Mouse (Mus musculus): ENCODE data around the gene Gm16181.
A peak's percentile ranks its signal among the peaks of the same experiment; 100 is the strongest.

Gene Gm16181

GRCm38 (mm10) chr17:35250348-35251120 is 29.9 kb downstream of the Gm16181 start:
- DNase-seq (ENCODE audit: low read depth), result no peak

GRCm38 (mm10) chr17:35251162-35251719 is 30.6 kb downstream of the Gm16181 start:
- DNase-seq (ENCODE audit: low read depth), result no peak

GRCm38 (mm10) chr17:35251981-35252380 is 31.3 kb downstream of the Gm16181 start:
- no peak for DNase-seq (ENCODE audit: low read depth)

GRCm38 (mm10) chr17:35252619-35253292 is 32.1 kb downstream of the Gm16181 start:
- no peak for DNase-seq (ENCODE audit: low read depth)

GRCm38 (mm10) chr17:35253293-35254093 is 32.9 kb downstream of the Gm16181 start:
- DNase-seq (ENCODE audit: low read depth), result no peak

GRCm38 (mm10) chr17:35254241-35255098 is 33.8 kb downstream of the Gm16181 start:
- peak; percentile 79 for DNase-seq (ENCODE audit: low read depth)

- DNase-seq (ENCODE audit: low read depth), result no peak
Measured at GRCm38 (mm10) chr17:35255301-35255700, 34.7 kb downstream of the Gm16181 start.

- DNase-seq (ENCODE audit: low read depth), result no peak
Measured at GRCm38 (mm10) chr17:35255704-35256103, 35.1 kb downstream of the Gm16181 start.

- DNase-seq (ENCODE audit: low read depth), result peak; percentile 59
Measured at GRCm38 (mm10) chr17:35257378-35257777, 36.7 kb downstream of the Gm16181 start.

GRCm38 (mm10) chr17:35257824-35258491 is 37.3 kb downstream of the Gm16181 start:
- peak; percentile 99 for DNase-seq (ENCODE audit: low read depth)

- DNase-seq (ENCODE audit: low read depth), result peak; percentile 98
Measured at GRCm38 (mm10) chr17:35258492-35259478, 38.2 kb downstream of the Gm16181 start.

- DNase-seq (ENCODE audit: low read depth), result no peak
Measured at GRCm38 (mm10) chr17:35259621-35260020, 39.0 kb downstream of the Gm16181 start.

- no peak for DNase-seq (ENCODE audit: low read depth)
Measured at GRCm38 (mm10) chr17:35261651-35262050, 41.0 kb downstream of the Gm16181 start.

- DNase-seq (ENCODE audit: low read depth), result peak; percentile 99
Measured at GRCm38 (mm10) chr17:35262664-35263522, 42.3 kb downstream of the Gm16181 start, which contains the start of gene H2-D1. Gene H2-D1 (plus strand): TSS chr17:35262730.

GRCm38 (mm10) chr17:35263523-35263883 is 42.9 kb downstream of the Gm16181 start:
- DNase-seq (ENCODE audit: low read depth), result peak; percentile 52

GRCm38 (mm10) chr17:35267399-35268086 is 46.9 kb downstream of the Gm16181 start:
- DNase-seq (ENCODE audit: low read depth), result no peak

GRCm38 (mm10) chr17:35269653-35270347 is 49.2 kb downstream of the Gm16181 start:
- peak; percentile 84 for DNase-seq (ENCODE audit: low read depth)

Data from 416B (cell line).